In genomic region chr16:21769667-21770066, GRCm38 (mm10) we compare ENCODE assay signal across 8 mouse cellular contexts. TPM values are rescaled to one million over a fixed set of nuclear protein-coding genes. Genes with fewer than 3 reads are reported as not detected.
DNase-seq lines count a peak whose midpoint lies in the region; ATAC-seq and TF ChIP-seq lines count a peak whose summit lies in the region.
"Had no signal": no experiment of that assay in that cellular context is flagged by ENCODE, and none has a peak within 500 bp of the region (broad histone marks: within the 10 kb centered on the region; RNA-seq: fewer than 3 reads in every experiment).

No protein-coding gene starts in this region.

- H3K4me2 ChIP-seq in hindbrain, postnatal 0 days (ENCODE audit: low read depth, low read length) = no peak overlapping the region
- H3K4me2 ChIP-seq in lung, postnatal 0 days (replicated peaks; ENCODE audit: low read depth, low read length) = no peak overlapping the region

- H3K36me3 ChIP-seq in hindbrain, postnatal 0 days (ENCODE audit: insufficient read depth, low read length) = 0 out of 2 replicates have a peak, but pooled peaks cover 4% of the 10 kb centered on the region
- H3K36me3 ChIP-seq in hindbrain, embryonic 10.5 days = no peaks in the 10 kb centered on the region
- H3K36me3 ChIP-seq in ES-Bruce4 (ENCODE audit: control insufficient read depth, insufficient read depth, low read length, poor library complexity, severe bottlenecking) = no peaks in the 10 kb centered on the region
- H3K36me3 ChIP-seq in lung, postnatal 0 days (ENCODE audit: insufficient read depth, low read length) = peaks cover 7% of the 10 kb centered on the region; the same call in 1 of the 2 replicates
- H3K36me3 ChIP-seq: heart, embryonic 10.5 days had no signal

- H3K9me3 ChIP-seq in hindbrain, postnatal 0 days (ENCODE audit: low read length) = no peaks in the 10 kb centered on the region
- H3K9me3 ChIP-seq in hindbrain, embryonic 10.5 days = no peaks in the 10 kb centered on the region
- H3K9me3 ChIP-seq in ES-Bruce4 (replicated peaks; ENCODE audit: control insufficient read depth, insufficient read depth, low read length, poor library complexity, severe bottlenecking) = no peaks in the 10 kb centered on the region
- H3K9me3 ChIP-seq in lung, postnatal 0 days (ENCODE audit: low read length) = no peaks in the 10 kb centered on the region
- H3K9me3 ChIP-seq: heart, embryonic 10.5 days had no signal

- TF ChIP-seq CTCF in hindbrain, postnatal 0 days (IDR thresholded peaks at IDR 0.05; ENCODE audit: low read depth) = peak; percentile 60
- peak; percentile 45 for TF ChIP-seq CTCF in ES-Bruce4 (IDR thresholded peaks at IDR 0.05; ENCODE audit: low read depth, low read length)
- peak; percentile 50 for TF ChIP-seq CTCF in lung, postnatal 0 days (IDR thresholded peaks at IDR 0.05)

- peak; percentile 54 for DNase-seq in hindbrain, postnatal 0 days (ENCODE audit: low spot score)
- no peak for DNase-seq in hindbrain, embryonic 10.5 days (ENCODE audit: low spot score)
- DNase-seq in A20 (ENCODE audit: low read depth, low spot score) = peak; percentile 53
- DNase-seq in lung, postnatal 0 days (ENCODE audit: low spot score) = peak; percentile 24
- DNase-seq in gastrocnemius, postnatal 25 days = no peak
- DNase-seq in c-Kit-positive CD71-positive TER-119-positive erythroid progenitor cells, embryonic 14.5 days (ENCODE audit: low spot score) = no peak

- 82% methylated on average over 5 of the region's 5 CpGs for WGBS in hindbrain, postnatal 0 days
- 77% methylated on average over 5 of the region's 5 CpGs for WGBS in hindbrain, embryonic 10.5 days
- WGBS in lung, postnatal 0 days = 75% methylated on average over 5 of the region's 5 CpGs

- H3K9ac ChIP-seq in hindbrain, postnatal 0 days (replicated peaks; ENCODE audit: low read length) = no peak overlapping the region
- H3K9ac ChIP-seq in ES-Bruce4 (ENCODE audit: low read depth, poor library complexity, severe bottlenecking) = no peak overlapping the region
- H3K9ac ChIP-seq in lung, postnatal 0 days (replicated peaks; ENCODE audit: low read depth) = no peak overlapping the region

- H3K4me1 ChIP-seq in hindbrain, postnatal 0 days (ENCODE audit: insufficient read depth, low read length) = no peaks in the 10 kb centered on the region
- H3K4me1 ChIP-seq in hindbrain, embryonic 10.5 days (replicated peaks) = no peaks in the 10 kb centered on the region
- H3K4me1 ChIP-seq in ES-Bruce4 (ENCODE audit: control insufficient read depth, insufficient read depth, low read length) = no peaks in the 10 kb centered on the region
- H3K4me1 ChIP-seq in lung, postnatal 0 days (ENCODE audit: insufficient read depth, low read depth, low read length) = no peaks in the 10 kb centered on the region
- H3K4me1 ChIP-seq: heart, embryonic 10.5 days had no signal

- no peak for TF ChIP-seq POLR2A in ES-Bruce4 (IDR thresholded peaks at IDR 0.05; ENCODE audit: insufficient read depth, low read length)

- ATAC-seq in hindbrain, postnatal 0 days = no peak
- no peak for ATAC-seq in lung, postnatal 0 days

- H3K27ac ChIP-seq in hindbrain, postnatal 0 days = no peak overlapping the region
- H3K27ac ChIP-seq in hindbrain, embryonic 10.5 days = no peak overlapping the region
- no peak overlapping the region for H3K27ac ChIP-seq in ES-Bruce4 (ENCODE audit: insufficient read depth, low read length)
- no peak overlapping the region for H3K27ac ChIP-seq in lung, postnatal 0 days (ENCODE audit: low read length)
- H3K27ac ChIP-seq: heart, embryonic 10.5 days had no signal

- no peak overlapping the region for H3K4me3 ChIP-seq in hindbrain, postnatal 0 days (ENCODE audit: low read length)
- no peak overlapping the region for H3K4me3 ChIP-seq in hindbrain, embryonic 10.5 days
- H3K4me3 ChIP-seq in ES-Bruce4 (ENCODE audit: low read depth, low read length) = no peak overlapping the region
- H3K4me3 ChIP-seq in lung, postnatal 0 days (ENCODE audit: low read depth, low read length) = no peak overlapping the region
- H3K4me3 ChIP-seq: heart, embryonic 10.5 days had no signal

- no peak for TF ChIP-seq EP300 in ES-Bruce4 (IDR thresholded peaks at IDR 0.05; ENCODE audit: insufficient read depth, low read depth, low read length)
- TF ChIP-seq EP300 in lung, postnatal 0 days (IDR thresholded peaks at IDR 0.05) = no peak

- H3K27me3 ChIP-seq in hindbrain, postnatal 0 days (ENCODE audit: insufficient read depth, low read length) = no peaks in the 10 kb centered on the region
- no peaks in the 10 kb centered on the region; the same call in 1 of the 2 replicates for H3K27me3 ChIP-seq in hindbrain, embryonic 10.5 days (ENCODE audit: insufficient read depth, poor library complexity, severe bottlenecking)
- H3K27me3 ChIP-seq in ES-Bruce4 (ENCODE audit: control insufficient read depth, insufficient read depth, low read length, poor library complexity, severe bottlenecking) = no peaks in the 10 kb centered on the region
- H3K27me3 ChIP-seq in lung, postnatal 0 days (replicated peaks; ENCODE audit: insufficient read depth, low read length) = no peaks in the 10 kb centered on the region

RNA-seq across cellular contexts. Expression of gene Ehhadh, which starts 17.9 kb away (rescaled TPM):
- 2.6 and 4.0 TPM in 2 replicates for total RNA-seq in hindbrain, postnatal 0 days (2014; rRNA removed)
- 2.2 and 2.3 TPM in 2 replicates for polyA plus RNA-seq in hindbrain, postnatal 0 days (2015; fragmentation: Nextera tagmentation; extraction: Ambion mirVana)
- polyA plus RNA-seq in hindbrain, embryonic 10.5 days (2016; fragmentation: Nextera tagmentation; extraction: Ambion mirVana) = 1.5 and 1.7 TPM in 2 replicates
- polyA plus RNA-seq in ES-Bruce4 (2011; ENCODE audit: insufficient read depth, insufficient read length, low read depth, missing spikeins) = 3.1 and 3.9 TPM in 2 replicates
- polyA plus RNA-seq in lung, postnatal 0 days (2015; fragmentation: Nextera tagmentation; extraction: Ambion mirVana) = 2.0 and 2.5 TPM in 2 replicates
- 1 to 10 TPM; 3.4 to 4.4 TPM for total RNA-seq in gastrocnemius, postnatal 25 days (2021)

RNA-seq across cellular contexts. Expression of gene Map3k13, which starts 24.5 kb away (rescaled TPM):
- 12.8 and 12.9 TPM in 2 replicates for total RNA-seq in hindbrain, postnatal 0 days (2014; rRNA removed)
- 3.9 and 4.5 TPM in 2 replicates for polyA plus RNA-seq in hindbrain, postnatal 0 days (2015; fragmentation: Nextera tagmentation; extraction: Ambion mirVana)
- polyA plus RNA-seq in hindbrain, embryonic 10.5 days (2016; fragmentation: Nextera tagmentation; extraction: Ambion mirVana) = 2.7 and 4.1 TPM in 2 replicates
- polyA plus RNA-seq in ES-Bruce4 (2011; ENCODE audit: insufficient read depth, insufficient read length, low read depth, missing spikeins) = 2.1 and 2.3 TPM in 2 replicates
- 0.37 TPM in 2 replicates for polyA plus RNA-seq in lung, postnatal 0 days (2015; fragmentation: Nextera tagmentation; extraction: Ambion mirVana)
- under 1 TPM; 0.41 to 0.46 TPM for total RNA-seq in gastrocnemius, postnatal 25 days (2021)

Comparison
In these comparisons a context has a peak if more than half of its experiments do, and no peak if none do; other contexts are left out.
1. DNase-seq: peak in hindbrain, postnatal 0 days (single experiment), A20 (single experiment) and lung, postnatal 0 days (single experiment); none in hindbrain, embryonic 10.5 days (single experiment), gastrocnemius, postnatal 25 days (single experiment) and c-Kit-positive CD71-positive TER-119-positive erythroid progenitor cells, embryonic 14.5 days (single experiment).
2. Peak in every context shown above with its lines, with median percentiles within 50 percentile points of each other: CTCF ChIP-seq.